Mouse (Mus musculus): ENCODE results near the gene Arhgef12.

DNA sequence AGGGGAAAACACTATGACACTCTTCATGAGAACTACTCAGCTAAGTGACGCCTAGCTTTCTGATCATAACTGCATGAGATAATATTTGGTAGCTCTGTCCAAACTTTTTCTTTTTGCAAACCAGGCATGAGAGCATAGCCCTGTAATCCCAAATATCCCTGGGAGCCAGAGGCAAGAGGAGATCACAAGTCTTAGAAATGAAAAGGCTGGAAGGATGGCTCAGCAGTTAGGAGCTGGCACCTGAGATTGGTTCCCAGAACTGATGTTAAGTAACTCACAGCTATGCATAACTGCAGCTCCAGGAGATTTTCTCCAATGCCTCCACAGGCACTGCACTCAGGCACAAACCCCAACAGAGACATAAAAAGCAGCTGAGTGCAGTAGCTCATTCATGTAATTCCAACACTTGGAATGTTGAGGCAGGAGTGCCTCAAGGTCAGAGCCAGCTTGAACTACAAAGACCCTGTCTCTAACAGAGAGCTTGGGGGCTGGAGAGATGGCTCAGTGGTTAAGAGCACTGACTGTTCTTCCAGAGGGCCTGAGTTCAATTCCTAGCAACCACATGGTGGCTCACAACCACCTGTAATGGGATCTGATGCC, 21.3 kb downstream of the Arhgef12 start:
- no peak for TF ChIP-seq CTCF (IDR thresholded peaks at IDR 0.05; ENCODE audit: extremely low read depth, insufficient read length, insufficient replicate concordance, low read depth, low read length)
- no peak for TF ChIP-seq POLR2A (IDR thresholded peaks at IDR 0.05; ENCODE audit: low read depth, low read length)
